In genomic region chr11:88097173-88097572, GRCm38 (mm10) we compare ENCODE assay signal across 7 mouse cellular contexts. TPM values are rescaled to one million over a fixed set of nuclear protein-coding genes. Genes with fewer than 3 reads are reported as not detected.
DNase-seq lines count a peak whose midpoint lies in the region; ATAC-seq lines count a peak whose summit lies in the region.

No protein-coding gene starts in this region.

- no peaks in the 10 kb centered on the region for H3K9me3 ChIP-seq in embryonic facial prominence, embryonic 10.5 days
- H3K9me3 ChIP-seq in hindbrain, embryonic 13.5 days: no peaks in the 10 kb centered on the region

- 0 out of 2 replicates have a peak, but pooled peaks cover 3% of the 10 kb centered on the region for H3K36me3 ChIP-seq in embryonic facial prominence, embryonic 10.5 days (replicated peaks)
- no peaks in the 10 kb centered on the region for H3K36me3 ChIP-seq in hindbrain, embryonic 13.5 days

- H3K27me3 ChIP-seq in embryonic facial prominence, embryonic 10.5 days (replicated peaks; ENCODE audit: low read depth, poor library complexity, severe bottlenecking): peaks cover 23% of the 10 kb centered on the region
- H3K27me3 ChIP-seq in hindbrain, embryonic 13.5 days: peaks cover 15% of the 10 kb centered on the region

- H3K27ac ChIP-seq in embryonic facial prominence, embryonic 10.5 days (replicated peaks): peak overlapping the region; percentile 44; the same call in 1 of the 2 replicates
- H3K27ac ChIP-seq in hindbrain, embryonic 13.5 days: no peak overlapping the region

- DNase-seq in NIH3T3 (ENCODE audit: low read depth): peak; percentile 33
- peak; percentile 22 for DNase-seq in embryonic facial prominence, embryonic 10.5 days (ENCODE audit: low spot score)
- DNase-seq in lung, postnatal 36 days: peak; percentile 46
- DNase-seq in frontal cortex, postnatal 14 days (ENCODE audit: low spot score in 2 of 2): no peak
- DNase-seq in ovary, postnatal 10 days (ENCODE audit: low spot score): no peak
- no peak for DNase-seq in retina, embryonic 14.5 days (ENCODE audit: low spot score)

- ATAC-seq in hindbrain, embryonic 13.5 days (ENCODE audit: low FRiP score): no peak

- peaks cover 51% of the 10 kb centered on the region for H3K4me1 ChIP-seq in embryonic facial prominence, embryonic 10.5 days
- peaks cover 45% of the 10 kb centered on the region for H3K4me1 ChIP-seq in hindbrain, embryonic 13.5 days (replicated peaks)

- peak overlapping the region; percentile 43; the same call in 1 of the 2 replicates for H3K9ac ChIP-seq in hindbrain, embryonic 13.5 days

- H3K4me3 ChIP-seq in embryonic facial prominence, embryonic 10.5 days: peak overlapping the region; percentile 94
- peak overlapping the region; percentile 84; the same call in 1 of the 2 replicates for H3K4me3 ChIP-seq in hindbrain, embryonic 13.5 days

- peak overlapping the region; percentile 77; the same call in 1 of the 2 replicates for H3K4me2 ChIP-seq in hindbrain, embryonic 13.5 days

- 17% methylated on average over 4 of the region's 4 CpGs for WGBS in embryonic facial prominence, embryonic 10.5 days
- WGBS in hindbrain, embryonic 13.5 days: 30% methylated on average over 4 of the region's 4 CpGs

RNA-seq across cellular contexts. Expression of gene Cuedc1, which starts 0.7 kb away (rescaled TPM):
- 20.8 and 21.9 TPM in 2 replicates for polyA plus RNA-seq in embryonic facial prominence, embryonic 10.5 days (2016; fragmentation: Nextera tagmentation; extraction: Ambion mirVana)
- 46.4 and 49.5 TPM in 2 replicates for polyA plus RNA-seq in hindbrain, embryonic 13.5 days (2015; fragmentation: Nextera tagmentation; extraction: Ambion mirVana)

RNA-seq across cellular contexts. Expression of gene Vezf1, which starts 29.1 kb away (rescaled TPM):
- 59.4 and 60.0 TPM in 2 replicates for polyA plus RNA-seq in embryonic facial prominence, embryonic 10.5 days (2016; fragmentation: Nextera tagmentation; extraction: Ambion mirVana)
- 53.9 TPM in 2 replicates for polyA plus RNA-seq in hindbrain, embryonic 13.5 days (2015; fragmentation: Nextera tagmentation; extraction: Ambion mirVana)

RNA-seq across cellular contexts. Expression of gene Srsf1, which starts 50.0 kb away (rescaled TPM):
- polyA plus RNA-seq in embryonic facial prominence, embryonic 10.5 days (2016; fragmentation: Nextera tagmentation; extraction: Ambion mirVana): 402 and 405 TPM in 2 replicates
- 282 and 298 TPM in 2 replicates for polyA plus RNA-seq in hindbrain, embryonic 13.5 days (2015; fragmentation: Nextera tagmentation; extraction: Ambion mirVana)

Comparison
In these comparisons a context has a peak if more than half of its experiments do, and no peak if none do; other contexts are left out.
1. DNase-seq: peak in NIH3T3 (single experiment), embryonic facial prominence, embryonic 10.5 days (single experiment) and lung, postnatal 36 days (single experiment); none in frontal cortex, postnatal 14 days (0 of 2), ovary, postnatal 10 days (single experiment) and retina, embryonic 14.5 days (single experiment).